Mouse (Mus musculus): Measurements from ENCODE around the gene Furin.

The Furin gene

DNA sequence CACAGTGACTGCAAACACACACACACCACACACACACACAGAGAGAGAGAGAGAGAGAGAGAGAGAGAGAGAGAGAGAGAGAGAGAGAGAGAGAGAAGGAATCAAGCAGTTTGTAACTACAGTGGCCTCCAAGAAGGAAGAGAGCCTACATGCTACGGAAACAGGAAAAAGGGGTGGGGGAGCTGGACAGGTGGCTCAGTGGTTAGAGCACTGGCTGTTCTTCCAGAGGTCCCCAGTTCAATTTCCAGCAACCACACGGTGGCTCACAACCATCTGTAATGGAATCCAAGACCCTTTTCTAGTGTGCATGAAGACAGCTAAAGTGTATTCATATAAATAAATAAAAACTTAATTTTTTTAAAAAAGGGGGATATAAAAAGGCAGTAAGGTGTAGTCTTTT lies 32.6 kb downstream of the Furin start:
- DNase-seq (ENCODE audit: low spot score in 2 of 2): no peak

DNA sequence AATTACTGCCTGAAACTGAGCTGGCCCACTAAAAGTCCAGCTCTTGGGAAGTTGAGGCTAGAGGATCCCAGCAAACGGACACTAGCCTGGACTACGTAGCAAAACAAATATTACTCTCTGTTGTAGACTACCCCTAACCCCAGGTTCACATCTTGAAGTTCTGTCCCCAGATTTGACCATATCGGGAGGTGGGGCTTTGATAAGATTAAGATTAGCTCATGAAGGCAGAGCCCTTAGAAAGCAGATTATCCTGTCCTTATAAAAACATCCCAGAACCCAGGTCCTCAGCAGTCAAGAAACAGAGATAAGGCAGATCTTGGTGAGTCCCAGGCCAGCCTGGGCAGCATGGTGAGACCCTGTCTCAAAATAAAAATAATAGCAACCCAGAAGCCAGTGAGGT lies 33.1 kb downstream of the Furin start:
- no peak for DNase-seq (ENCODE audit: low spot score in 2 of 2)

DNA sequence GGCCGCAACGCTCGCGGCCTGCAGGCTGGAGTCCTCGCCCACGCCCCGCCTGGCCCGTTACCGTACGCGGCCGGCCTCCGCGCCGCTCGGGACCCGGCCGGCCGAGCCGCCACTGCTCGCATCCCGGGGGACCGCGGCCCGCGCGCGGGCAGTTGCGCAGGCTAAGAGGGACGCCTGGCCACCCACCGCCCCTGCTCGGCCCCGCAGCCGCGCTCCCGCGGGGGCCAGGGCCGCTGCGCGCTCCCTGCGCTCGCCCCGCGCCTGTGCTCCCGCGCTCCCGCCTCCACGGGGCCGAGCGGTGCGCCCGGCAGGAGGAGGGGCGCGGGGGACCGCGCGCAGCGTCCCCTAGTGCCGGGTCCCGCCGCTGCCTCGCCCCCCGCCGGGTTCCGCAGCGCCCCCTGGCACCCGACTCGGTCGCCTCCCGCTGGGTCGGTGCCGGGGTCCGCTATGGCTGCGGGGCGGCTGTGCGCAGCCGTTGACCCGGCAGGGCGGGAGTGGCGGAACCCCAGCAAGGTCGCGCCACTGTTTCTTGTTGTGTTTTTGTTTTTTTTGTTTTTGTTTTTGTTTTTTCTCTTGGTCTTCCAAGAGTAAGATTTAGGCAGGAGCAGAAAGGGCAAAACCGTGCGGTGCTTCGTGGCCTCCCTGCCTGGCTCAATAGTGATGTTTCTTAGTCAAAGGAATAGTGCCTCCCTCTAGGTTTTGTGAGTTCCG lies 34.0 kb downstream of the Furin start, which contains the start of gene Man2a2:
Man2a2 (minus strand) TSS at position 335 of the 711 bp plus-strand sequence.
- DNase-seq (ENCODE audit: low spot score in 2 of 2): peak; percentile 45 to 75

DNA sequence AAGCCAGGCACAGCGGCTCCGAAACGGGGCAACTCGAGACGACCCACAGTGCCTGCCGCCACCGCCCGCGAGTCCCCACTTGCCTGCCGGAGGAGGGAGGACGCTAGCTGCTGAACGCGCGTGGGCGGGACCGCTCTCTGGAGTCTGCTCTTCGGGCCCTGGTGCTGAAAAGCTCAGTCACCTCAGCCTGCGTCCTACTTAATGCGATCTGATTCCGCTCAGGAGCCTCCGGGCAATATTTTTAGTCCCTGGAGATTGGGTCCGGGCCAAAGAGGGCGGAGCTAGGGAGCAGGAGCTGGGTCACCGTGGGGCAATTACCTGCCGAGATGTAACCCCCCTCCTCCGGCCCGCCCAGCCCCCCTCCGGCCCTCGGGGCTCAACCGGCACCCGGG lies 34.6 kb downstream of the Furin start:
- DNase-seq (ENCODE audit: low spot score in 2 of 2): peak; percentile 70 to 79

DNA sequence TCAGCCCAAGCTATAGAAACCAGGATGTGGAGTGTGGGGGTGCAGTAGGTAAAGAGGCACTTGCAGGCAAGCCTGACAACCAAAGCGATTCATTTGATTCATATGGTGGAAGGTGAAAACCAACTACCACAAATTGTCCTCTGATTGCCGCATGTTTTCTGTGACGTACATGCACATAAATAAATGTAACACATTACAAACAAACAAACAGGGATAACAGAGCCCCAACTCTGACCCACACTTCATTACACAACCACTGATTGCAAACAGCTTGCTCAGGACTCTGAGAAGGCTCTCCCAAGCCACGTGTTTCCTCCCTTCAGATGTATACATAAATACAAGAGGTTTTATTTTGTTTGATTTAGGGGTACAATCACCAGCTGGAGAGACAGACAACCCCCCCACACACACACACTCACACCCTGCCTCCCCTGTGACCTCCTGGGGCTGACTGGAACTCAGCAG lies 35.2 kb downstream of the Furin start:
- DNase-seq (ENCODE audit: low spot score in 2 of 2): no peak

DNA sequence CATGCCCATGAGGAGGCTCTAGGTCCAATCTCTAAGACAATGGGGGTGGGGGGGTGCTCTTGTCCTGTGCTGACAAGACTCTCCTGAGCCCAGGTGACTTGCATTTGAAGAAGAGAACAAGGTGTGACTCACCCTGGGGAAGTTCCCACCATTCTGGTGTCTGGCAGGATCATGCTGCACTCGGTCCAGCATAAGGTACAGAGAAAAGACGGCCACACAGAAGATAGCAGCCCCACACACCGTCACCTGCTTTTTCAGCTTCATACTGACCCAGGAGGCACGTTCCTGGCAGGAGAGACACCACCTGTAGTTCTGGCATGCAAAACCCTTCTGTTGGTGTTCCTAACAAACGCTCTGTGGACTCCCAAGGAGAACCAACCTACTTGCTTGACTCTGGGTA lies 35.8 kb downstream of the Furin start:
- no peak for DNase-seq (ENCODE audit: low spot score in 2 of 2)

DNA sequence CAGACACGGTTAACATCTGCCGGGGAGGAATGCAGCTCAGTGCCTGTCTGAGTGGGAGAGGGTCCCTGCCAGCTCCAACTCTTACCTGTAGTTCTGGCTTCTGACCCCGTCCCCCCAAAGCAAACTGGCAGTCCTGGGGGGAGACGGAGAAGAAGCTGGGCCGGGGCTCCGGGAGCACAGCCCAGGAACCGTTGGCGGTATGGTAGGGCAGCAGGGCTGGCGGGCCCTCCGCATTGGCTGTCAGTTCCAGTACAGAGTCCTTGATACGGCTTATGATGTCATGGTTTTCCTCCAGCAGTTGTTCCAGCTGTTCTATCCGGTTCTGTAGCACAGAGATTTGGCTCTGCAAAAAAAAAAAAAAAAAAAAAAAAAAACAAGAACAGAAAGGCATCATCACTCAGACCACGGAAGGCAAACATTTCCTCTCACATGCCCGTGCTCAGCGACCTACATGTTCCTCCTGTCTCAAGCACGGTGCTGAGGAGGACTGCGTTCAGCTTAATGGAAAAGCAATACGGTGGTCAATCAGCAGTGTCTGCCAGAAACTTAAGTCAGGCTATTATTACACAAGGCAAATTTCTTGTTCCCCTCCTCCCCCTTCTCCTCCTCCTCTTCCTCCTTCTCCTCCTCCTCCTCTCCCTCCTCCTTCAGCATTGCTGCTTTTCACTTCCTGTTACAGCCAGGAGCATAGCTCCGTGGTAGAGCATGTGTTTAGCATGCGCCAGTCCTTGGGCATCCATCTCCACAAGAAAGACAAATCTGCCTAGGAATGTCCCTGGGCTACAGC lies 36.4 kb downstream of the Furin start:
- no peak for DNase-seq (ENCODE audit: low spot score in 2 of 2)

DNA sequence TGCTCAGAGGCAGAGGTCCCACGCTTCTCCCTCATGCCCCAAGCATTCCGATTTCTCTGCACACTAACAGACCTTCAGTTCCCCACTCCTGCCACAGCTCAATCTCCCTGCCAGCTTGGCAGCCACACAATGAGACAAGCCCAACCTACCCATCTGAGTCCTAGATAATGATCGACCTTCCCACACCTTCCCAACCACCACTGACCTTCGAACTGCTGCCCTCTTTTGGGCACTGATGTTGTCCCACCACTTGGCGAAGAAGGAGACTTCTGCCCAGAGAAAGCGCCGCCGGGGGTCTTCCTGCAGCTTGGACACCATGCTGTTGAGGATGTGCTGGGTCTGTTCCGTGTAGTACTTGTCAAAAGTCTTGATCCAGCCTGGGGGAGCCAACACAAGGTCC lies 37.2 kb downstream of the Furin start:
- no peak for DNase-seq (ENCODE audit: low spot score in 2 of 2)

DNA sequence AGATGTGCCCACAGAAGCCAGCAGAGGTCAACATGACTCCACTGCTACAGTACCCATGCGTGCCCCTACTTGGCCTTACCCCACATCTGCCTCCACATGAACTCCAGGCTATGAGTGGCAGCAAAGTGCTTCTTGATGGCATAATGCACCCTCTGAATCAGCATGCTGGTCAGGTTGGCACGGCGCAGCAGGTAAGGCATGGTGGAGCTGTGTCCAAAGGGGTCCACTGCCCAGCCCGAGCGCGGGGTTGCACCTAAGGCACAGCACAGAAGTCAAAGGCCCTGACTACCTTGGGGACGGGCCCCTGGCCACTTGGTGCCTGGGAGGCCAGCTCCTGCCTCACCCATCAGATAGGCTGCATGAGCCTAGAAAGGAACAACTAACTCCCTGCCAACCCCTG lies 38.0 kb downstream of the Furin start:
- DNase-seq (ENCODE audit: low spot score in 2 of 2): no peak

DNA sequence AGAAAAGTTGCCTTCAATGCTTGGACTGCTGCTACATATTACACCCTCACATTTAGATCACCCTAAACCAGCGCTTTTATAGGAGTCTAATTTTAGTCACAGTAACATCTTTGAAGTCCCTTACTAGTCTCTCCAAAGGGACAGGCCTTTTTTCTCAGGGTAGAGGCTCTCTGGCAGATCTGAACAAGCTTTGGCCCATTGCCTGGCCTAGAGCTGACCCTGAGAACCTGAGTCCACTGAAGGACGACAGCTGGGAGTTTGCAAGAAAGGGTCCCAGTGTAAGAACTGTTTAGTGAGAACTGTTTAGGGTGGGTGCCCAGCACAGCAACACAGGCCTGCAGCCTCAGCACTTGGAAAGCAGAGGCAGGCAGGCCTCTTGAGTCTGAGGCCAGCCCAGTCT lies 39.5 kb downstream of the Furin start:
- no peak for DNase-seq (ENCODE audit: low spot score in 2 of 2)

DNA sequence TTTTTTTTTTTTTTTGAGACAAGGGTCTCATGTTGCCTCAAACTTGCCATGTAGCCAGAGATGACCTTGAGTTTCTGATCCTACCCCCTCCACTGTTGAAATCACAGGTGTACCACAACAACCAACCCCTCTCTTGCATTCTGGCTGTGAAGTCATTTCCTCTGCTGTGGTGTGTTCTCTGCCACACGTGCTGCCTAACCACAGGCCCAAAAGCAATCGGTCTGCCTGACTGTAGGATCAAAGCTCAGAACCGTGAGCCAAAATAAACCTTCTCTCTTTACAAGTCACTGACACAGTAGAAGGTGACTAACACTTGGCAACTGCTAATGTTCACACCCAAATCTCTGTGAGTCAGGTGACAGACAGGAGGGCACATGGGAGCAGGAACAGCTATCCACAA lies 44.8 kb downstream of the Furin start:
- no peak for DNase-seq (ENCODE audit: low spot score in 2 of 2)

DNA sequence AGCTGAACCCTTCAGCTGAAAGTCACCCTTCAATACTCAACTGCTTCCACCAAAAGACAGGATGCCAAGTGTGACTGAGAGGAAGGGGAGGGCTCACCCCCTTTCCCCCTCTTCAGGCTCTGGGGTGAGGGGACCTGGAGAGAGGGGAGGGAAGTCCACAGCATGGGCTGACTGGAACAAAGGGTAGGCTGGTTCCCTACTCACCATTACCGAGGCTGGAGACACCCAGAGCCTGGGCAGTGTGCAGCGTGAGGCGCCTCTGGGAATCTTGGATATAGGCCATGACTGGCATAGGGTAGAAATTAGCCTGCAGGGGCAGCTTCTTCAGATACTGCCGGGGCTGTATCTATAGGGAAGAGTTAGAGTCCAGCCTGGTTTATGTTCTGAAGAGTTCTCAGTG lies 47.2 kb downstream of the Furin start:
- DNase-seq (ENCODE audit: low spot score in 2 of 2): no peak

DNA sequence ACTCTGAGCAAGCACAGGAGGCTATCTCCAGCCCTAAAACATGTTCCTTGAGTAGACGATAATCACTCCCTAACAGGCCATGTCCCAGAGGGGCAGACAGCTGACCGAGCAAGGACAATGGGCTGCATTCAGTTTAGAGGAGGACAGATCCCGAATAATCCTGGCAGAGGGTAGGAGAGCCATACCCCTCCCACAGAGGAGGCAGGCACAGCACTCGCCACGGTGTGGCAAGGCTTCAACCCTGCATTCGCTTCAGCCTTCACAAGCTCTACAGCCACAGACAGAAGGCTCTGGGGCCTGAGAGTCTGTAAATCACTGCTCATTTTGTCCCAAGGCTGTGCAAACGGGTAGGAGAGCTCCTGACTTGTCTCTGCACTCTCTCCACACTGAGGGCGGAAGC lies 48.1 kb downstream of the Furin start:
- no peak for DNase-seq (ENCODE audit: low spot score in 2 of 2)

DNA sequence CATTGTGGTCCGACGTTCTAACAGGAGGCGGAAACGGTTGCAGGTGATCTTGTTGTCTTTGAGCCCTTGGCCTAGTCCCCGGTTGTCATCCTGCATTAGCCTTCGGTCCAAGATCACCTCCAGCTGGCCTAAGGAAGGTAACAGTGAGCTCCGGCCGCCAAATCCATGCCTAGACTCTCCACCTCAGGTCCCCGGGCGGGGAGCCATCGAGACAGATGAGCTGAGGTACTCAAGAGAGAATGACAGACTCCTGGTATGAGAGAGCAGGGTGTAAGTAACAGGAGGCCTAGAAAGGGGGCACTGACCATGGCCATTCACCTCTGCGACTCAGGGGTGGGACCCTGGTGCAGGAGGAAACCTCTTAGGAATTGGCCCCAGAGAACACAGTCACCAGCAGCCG lies 48.9 kb downstream of the Furin start:
- no peak for DNase-seq (ENCODE audit: low spot score in 2 of 2)

DNA sequence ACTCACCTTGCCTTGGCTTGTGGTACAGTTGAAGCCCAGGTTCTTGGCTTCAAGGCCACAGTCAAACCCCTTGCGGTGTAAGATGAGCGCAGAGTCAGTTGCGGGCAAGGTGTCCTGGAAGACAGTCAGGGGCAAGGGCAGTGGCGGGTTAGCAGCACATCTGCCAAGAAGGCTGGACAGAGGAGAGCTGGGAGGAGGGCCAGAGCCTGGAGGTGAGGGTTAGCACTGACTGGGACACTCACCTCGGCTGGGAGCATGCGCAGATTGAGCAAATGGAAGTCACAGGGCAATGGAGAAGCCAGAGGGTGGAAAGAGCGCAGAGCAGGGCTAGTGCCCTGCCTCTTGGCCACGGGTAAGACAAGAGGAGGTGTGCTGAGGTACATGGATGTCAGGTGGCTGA lies 52.3 kb downstream of the Furin start:
- DNase-seq (ENCODE audit: low spot score in 2 of 2): no peak

DNA sequence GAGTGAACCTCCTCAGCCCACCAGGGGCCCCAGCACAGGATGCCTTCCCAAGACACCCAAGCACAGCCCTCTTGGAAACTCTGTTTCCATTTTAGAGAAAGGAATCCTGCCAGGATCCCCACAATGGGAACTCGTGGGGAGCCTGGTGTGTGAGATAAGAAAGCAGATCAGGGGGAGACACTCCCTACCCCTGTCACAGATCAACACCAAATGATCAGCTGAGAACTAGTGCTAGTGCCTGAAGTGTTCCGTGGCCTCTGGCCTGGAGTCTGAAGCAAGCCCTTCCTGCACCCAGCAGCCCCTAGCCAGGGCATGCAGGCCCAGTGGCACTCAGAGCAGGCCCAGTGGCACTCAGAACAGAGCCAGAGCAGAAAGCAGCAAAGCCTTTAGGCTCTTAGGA lies 54.4 kb downstream of the Furin start:
- no peak for DNase-seq (ENCODE audit: low spot score in 2 of 2)

DNA sequence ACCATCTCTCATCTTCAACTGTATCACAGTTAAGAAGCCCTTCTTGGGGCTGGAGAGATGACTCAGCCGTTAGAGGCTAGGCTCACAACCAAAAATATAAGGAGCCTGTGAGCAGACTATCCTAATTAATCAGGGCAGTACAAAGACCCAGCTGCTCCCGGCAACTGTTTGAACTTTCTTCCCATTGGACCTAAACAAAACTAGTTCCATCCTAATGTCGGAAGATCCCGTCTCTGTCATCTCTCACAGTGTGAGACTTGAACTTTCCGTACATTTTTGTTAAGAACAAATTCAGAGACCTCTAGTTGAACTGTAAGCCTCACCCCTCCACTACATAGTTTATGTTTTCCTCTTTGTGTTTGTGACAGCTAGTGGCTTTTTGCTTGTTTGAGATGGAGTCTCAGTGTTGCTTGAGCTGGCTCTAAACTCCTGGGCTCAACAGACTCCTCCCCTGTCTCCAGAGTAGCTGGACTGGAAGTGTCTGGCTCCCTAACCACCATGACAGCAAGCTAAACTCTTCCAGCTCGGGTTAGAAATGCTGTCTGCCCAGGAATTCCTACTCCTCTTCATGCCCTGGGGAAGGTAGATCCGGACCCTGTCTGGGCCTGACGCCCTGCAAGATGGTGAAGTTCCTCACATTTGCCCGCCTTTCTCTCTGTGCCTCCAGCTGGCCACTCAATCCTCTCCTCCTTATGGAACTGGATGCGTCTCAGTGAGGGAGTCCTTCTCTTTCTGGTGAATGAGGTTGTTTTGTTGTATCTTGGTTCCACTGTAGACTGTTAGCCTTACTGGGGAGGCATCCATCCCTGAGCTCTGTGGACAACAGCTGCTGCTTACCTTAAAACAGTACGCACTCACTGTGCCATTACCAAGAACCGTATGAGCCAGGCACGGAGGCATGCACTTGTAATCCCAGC lies 57.3 kb downstream of the Furin start:
- no peak for DNase-seq (ENCODE audit: low spot score in 2 of 2)

DNA sequence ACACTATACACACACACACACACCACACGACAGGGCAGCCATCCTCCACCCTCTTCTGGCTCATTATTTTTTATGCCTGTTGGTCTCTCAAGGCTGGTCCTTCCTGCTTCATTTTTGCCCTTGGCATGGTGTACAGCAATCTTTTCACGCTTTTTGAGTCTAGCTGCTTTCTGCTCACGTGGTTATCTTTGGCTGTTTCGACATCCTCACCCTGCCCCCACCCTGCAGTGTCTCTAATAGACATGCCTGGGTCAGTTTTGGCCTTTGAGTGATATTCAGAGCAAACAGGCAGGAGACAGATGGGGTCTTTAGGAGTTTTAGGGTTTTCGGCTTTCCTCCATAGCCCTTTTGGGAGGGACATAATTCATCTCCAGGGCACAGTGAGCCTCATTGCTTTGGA lies 58.4 kb downstream of the Furin start:
- DNase-seq (ENCODE audit: low spot score in 2 of 2): no peak

DNA sequence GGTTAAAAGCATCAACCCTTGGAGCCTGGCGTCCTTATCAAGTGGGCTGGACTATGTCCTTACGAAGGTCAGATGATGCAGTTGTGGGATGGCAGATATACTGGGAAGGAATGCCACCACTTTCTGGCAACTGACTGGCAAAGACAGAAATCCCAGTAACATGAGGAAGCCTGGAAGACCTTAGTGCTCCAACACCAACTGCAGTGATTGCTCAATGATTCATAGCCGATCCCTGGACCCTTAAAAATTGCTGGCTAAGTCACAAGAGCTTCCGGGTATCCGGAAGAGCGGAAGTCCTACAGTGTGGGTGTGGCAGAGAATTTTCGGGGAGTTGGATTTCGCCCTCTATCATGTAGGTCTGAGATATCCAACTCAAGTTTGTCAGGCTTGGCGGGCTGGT lies 59.1 kb downstream of the Furin start:
- DNase-seq (ENCODE audit: low spot score in 2 of 2): no peak

DNA sequence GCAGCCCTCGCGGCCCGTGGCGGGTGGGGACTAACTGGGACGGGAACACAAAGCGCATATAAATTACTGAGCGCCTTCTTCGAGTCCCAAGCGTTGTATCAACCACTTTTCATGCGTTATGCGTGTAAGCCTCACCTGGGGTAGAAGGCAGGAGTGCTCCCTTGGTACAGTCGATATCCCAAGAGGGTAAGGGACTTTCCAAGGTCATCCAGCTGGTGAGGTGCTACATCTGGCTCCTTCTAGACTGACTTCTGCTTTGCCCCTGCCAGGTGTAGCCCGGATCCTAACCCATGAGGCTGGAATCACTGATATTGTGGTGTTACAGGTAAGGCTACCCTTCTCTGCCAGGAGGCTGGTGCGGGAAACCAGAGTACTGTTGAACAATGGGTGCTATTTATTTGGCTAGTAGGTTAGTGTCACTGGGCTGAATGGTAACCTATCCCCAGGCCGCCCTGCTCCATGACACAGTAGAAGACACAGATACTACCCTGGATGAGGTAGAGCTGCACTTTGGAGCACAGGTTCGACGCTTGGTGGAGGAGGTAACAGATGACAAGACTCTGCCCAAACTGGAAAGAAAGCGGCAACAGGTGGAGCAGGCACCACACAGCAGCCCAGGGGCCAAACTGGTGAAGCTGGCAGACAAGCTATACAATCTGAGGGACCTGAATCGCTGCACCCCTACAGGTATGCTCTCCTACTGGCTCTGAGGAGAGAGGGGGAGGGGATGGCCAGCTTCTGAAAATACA lies 61.8 kb downstream of the Furin start:
- no peak for DNase-seq (ENCODE audit: low spot score in 2 of 2)

DNA sequence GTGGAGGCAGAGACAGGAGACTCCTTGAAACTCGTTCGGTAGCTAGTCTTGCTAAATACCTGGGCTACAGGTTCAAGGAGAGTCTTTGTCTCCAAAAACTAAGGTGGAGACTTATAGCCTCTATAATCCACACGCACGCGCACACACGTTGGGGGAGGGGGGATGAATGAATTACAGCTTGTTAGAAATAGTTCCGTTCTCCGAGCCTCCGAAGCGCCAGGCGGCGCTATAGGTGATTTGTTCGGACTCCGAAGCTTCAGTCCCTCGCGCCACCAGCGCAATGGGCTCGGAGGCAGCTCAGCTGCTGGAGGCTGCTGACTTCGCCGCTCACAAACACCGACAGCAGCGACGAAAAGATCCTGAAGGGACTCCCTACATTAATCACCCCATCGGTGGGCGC lies 62.4 kb downstream of the Furin start, which contains the start of gene Hddc3:
Hddc3 (plus strand) TSS at position 247 of the 400 bp plus-strand sequence.
- DNase-seq (ENCODE audit: low spot score in 2 of 2): peak; percentile 87 to 93
